Mouse (Mus musculus) frontal cortex, adult (tissue): ENCODE measurements around the gene Map2.

Experiments used
- ATAC-seq: cut with Nextera tagmentation; 2 replicates; pipeline ENCODE4 v1.9.2; 2017; ENCODE audit warnings: mild to moderate bottlenecking, moderate library complexity, mixed read lengths; ENCODE audit not compliant: low TSS enrichment

The Map2 gene

GRCm38 (mm10) chr1:66196716-66197115 lies 21.6 kb downstream of the Map2 start:
- ATAC-seq, result peak; percentile 93

- peak; percentile 99 for ATAC-seq
Measured at GRCm38 (mm10) chr1:66205517-66205916, 30.4 kb downstream of the Map2 start.

DNA sequence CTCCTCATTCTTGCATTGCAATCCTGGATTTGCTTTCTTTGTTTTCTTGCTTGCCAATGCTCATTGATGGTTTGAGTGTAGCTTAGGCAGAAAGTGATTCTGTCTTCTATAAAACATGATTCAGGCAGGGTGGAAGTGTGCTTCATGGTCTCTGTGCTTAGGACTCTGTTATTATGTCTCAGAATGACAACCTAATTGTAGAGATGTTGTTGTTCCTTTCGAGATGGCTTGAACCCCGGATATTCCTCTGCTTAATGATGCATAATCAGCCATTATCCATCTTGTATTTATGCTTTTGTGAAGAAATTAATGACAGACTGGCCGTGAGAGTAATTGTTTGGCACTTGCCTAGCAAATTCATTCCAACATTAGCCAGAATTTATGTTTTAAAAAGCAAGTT lies 31.8 kb downstream of the Map2 start:
- ATAC-seq, result no peak

GRCm38 (mm10) chr1:66211074-66211791 lies 36.2 kb downstream of the Map2 start:
- ATAC-seq, result peak; percentile 41; the same call in 1 of the 2 replicates

GRCm38 (mm10) chr1:66221497-66221896 lies 46.4 kb downstream of the Map2 start:
- no peak for ATAC-seq

- ATAC-seq, result no peak
Measured at GRCm38 (mm10) chr1:66223331-66223730, 48.3 kb downstream of the Map2 start.

- ATAC-seq, result no peak
Measured at GRCm38 (mm10) chr1:66226372-66227368, 51.6 kb downstream of the Map2 start.

DNA sequence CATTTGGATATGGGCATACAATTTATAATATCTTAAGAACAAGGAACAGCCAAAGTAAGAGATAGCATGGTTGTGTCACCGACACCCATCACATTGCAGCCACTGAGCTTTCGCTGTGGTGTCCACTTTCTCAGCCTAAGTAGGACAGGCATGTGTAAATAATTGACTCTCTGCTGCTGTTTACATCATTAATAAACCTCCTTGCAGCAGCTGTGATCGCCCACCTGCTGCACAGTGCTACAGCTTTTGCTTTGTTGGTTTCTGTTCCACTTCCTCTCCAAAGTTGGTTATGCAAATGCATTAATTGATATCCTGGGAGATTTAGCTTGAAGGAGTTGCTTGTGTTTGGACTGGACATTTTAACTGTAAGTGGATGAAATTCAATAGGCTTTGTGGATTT lies 53.1 kb downstream of the Map2 start:
- ATAC-seq, result no peak

GRCm38 (mm10) chr1:66230345-66230744 lies 55.3 kb downstream of the Map2 start:
- ATAC-seq, result no peak

GRCm38 (mm10) chr1:66231963-66232362 lies 56.9 kb downstream of the Map2 start:
- ATAC-seq, result no peak

DNA sequence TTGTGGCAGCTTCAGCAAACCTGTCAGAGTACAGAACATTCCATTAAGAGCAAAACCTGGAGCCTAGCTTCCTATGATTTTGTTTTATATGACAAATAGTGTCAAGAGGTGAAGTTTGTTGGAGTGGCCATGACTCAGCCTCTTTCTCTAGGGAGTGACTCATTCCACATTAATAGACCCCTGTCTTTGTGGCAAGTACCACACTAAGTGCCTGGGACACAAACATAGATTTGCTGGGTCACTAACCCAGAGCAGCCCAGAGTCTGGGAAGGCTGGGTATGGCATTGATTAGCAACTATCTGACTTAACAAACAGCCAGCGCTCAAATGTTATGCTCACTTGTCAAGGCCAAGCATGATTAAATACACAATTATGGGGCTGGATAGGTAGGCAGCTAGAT lies 69.8 kb downstream of the Map2 start:
- ATAC-seq, result no peak

DNA sequence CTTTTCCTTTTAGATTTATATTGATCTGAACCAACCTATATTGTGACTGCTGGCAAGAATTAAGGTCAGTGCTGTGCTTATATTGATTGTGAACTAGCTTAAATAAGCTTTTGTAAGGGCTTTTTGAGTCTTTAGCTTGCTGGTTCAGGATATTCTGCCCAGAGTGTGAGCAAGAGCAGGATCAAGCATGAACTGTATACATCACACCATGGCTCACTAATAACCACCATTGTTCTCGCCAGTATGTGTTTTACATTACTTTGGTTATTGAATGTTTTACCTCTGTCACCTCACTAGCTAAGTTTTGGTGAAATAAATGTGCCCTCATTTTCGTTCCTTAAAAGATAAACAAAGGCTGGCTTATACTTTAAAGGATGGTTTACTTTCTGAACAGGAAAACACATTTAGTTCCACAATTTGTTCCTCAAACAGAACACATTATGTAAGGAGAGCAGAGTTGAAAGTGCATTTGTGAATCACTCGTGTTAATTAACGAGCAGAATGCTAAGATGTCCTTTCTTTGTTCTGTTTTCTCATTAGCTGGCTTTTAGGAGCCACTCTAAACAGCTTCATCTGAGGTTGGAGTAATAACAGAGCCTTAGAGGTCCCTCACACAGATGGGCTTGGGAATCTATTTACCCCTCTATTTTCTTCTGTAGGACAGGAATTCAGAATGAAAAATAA lies 76.7 kb downstream of the Map2 start:
- ATAC-seq, result no peak

DNA sequence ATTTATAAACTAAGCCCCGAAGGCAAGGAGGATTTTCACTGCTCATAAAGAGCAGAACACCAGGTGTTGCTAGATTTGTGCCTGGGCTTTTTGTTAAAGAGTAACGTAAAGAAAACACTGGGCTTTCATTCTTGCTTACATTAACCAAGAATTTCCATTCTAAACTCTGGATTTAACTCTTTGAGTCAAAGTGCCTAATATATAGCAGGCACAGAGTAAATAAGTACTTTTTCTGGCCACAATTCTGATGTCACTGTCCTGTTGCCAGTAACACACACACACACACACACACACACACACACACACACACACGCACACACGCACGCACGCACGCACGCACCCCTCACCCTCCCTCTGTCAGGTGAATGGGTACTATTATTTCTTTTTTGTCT lies 77.3 kb downstream of the Map2 start:
- no peak for ATAC-seq

DNA sequence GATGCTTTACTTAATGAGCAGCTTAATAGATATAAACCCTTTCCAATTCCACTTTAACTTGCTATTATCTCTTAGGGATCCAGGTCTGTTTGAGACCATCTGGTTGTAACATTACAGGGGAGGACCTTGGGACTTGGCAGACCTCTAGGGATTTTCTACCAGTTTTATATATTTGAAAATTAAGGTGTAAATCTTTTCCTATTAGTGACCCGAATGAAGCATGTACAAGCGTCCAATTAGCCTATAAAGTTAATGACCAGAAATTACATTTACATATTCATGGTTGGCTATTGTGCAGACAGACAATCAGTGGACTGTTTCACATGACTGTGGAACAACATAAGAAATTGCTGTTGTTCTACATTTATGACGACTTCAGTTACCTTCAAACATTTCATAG lies 88.1 kb downstream of the Map2 start:
- no peak for ATAC-seq

DNA sequence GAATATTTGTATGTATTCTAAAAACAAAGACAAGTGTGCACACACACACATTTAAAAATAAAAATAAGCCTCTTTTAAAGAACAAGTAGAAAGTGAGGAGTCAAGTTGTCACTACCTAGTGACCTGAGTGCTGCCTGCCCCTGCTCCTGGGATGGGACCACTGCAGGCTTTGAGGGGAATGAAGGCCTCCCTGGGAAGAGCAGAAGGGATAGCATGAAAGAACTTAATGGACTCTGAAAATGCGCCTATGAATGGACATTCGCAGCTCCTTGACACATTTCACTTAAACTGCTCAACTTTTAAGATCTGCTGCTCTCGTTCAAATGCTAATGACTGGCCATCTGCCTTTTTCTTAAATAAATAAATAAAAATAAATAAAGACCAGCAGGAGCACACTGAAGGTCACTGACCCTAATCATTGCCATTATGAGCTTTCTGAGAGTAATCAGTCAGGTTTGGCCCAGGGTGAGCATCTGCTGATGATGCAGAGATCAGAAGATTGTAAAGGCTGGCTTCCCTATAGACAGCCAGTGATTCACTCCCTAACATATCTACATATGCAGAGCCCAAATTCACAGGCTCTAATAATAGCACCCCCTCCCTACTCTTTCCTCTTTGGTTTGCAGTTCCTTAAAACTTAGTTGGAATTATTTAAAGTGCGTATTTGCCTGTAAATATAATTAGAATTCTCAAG lies 91.3 kb downstream of the Map2 start:
- peak; percentile 53; the same call in 1 of the 2 replicates for ATAC-seq

- peak; percentile 44; the same call in 1 of the 2 replicates for ATAC-seq
Measured at GRCm38 (mm10) chr1:66277663-66278062, 102.6 kb downstream of the Map2 start.

DNA sequence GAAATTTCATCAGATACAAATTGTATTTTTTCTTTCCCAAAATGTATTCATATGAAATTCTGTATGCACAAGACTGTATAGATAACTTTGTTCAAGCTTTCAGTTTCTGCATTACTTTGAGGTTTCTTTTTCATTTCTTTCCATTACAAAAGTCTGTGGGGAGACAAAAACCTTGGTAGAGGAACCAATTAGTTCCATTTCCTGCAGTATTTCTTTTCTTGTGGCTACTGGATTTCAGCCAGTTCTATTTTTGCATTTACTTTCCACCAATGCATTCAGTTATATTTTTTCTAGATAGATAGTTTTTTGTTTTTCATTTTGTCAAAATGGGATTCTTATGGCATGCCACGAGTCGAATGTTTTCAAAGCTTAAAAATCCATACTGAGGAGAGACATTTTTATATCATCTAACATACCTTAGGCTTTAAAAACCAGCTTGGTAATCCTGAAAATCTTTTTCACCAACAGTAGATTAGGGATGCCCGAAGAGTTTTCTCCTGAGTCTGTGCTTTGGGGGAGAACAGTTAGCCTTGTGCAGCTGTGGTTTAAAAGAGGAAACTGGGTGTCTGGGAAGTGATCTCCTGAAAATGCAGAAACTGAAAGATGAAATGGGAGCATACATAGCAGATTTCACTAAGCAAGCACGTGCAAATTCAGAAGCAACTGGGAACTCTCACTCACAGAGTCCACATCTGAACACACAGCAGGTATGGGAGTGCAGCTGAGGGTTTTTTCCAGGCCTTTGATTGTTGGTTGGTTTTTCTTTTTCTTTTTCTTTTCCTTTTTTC lies 104.3 kb downstream of the Map2 start:
- ATAC-seq, result peak; percentile 75

GRCm38 (mm10) chr1:66280152-66280551 lies 105.1 kb downstream of the Map2 start:
- ATAC-seq, result peak; percentile 70; the same call in 1 of the 2 replicates

GRCm38 (mm10) chr1:66282447-66282846 lies 107.4 kb downstream of the Map2 start:
- ATAC-seq, result no peak

DNA sequence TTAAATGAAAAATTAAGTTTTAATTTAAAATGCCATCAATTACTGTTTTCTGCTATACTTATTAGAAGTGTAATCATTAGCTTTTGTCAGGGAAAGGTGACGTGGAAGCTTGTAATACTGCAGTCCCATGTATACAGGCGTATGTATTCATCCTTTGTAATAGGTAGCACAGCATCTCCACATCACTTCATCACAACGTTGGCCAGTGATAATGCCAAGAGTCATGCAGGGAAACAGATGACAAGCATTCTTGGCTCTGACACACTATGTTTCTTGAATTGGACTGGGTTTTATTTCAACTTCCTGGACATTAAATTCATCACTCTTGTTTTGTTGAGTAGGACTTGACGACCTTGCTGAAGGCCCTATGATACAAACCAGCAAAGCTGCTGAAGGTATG lies 113.9 kb downstream of the Map2 start:
- ATAC-seq, result no peak
